Mouse (Mus musculus): ENCODE data around the gene Pex11a. TPM values are rescaled to one million over a fixed set of nuclear protein-coding genes. Genes with fewer than 3 reads are reported as not detected.

The Pex11a gene
- 13.4 TPM for polyA plus RNA-seq (2014; fragmentation: Illumina TruSeq; extraction: RNeasy Lipid Tissue Mini Kit (QIAGEN cat#74804); ENCODE audit: insufficient read depth, low read depth, low replicate concordance)

GRCm38 (mm10) chr7:79742659-79743536 is at the start of gene Pex11a, which contains the start of gene Wdr93:
Gene Pex11a (minus strand): TSS chr7:79743131.
Gene Wdr93 (plus strand): TSS chr7:79743163.

GRCm38 (mm10) chr7:79732622-79733021 is 10.3 kb downstream of the Pex11a start, which contains the start of gene Plin1:
Gene Plin1 (minus strand): TSS chr7:79732903.

GRCm38 (mm10) chr7:79715187-79715981 is 27.5 kb downstream of the Pex11a start, which contains the start of gene Kif7:
Gene Kif7 (minus strand): TSS chr7:79715720.

Other genes starting within 250 kb of the Pex11a start
- not detected for gene Rhcg, start 125.5 kb downstream of the Pex11a start, polyA plus RNA-seq (2014; fragmentation: Illumina TruSeq; extraction: RNeasy Lipid Tissue Mini Kit (QIAGEN cat#74804); ENCODE audit: insufficient read depth, low read depth, low replicate concordance)
- 0.10 TPM for gene Ticrr, start 82.9 kb downstream of the Pex11a start, polyA plus RNA-seq (2014; fragmentation: Illumina TruSeq; extraction: RNeasy Lipid Tissue Mini Kit (QIAGEN cat#74804); ENCODE audit: insufficient read depth, low read depth, low replicate concordance)
- 1.1 TPM for gene Kif7, start 27.4 kb downstream of the Pex11a start, polyA plus RNA-seq (2014; fragmentation: Illumina TruSeq; extraction: RNeasy Lipid Tissue Mini Kit (QIAGEN cat#74804); ENCODE audit: insufficient read depth, low read depth, low replicate concordance)
- gene Plin1, start 10.2 kb downstream of the Pex11a start, polyA plus RNA-seq (2014; fragmentation: Illumina TruSeq; extraction: RNeasy Lipid Tissue Mini Kit (QIAGEN cat#74804); ENCODE audit: insufficient read depth, low read depth, low replicate concordance), result 18.6 TPM
- 2.8 TPM for gene Wdr93, start within 50 bp of the Pex11a start, polyA plus RNA-seq (2014; fragmentation: Illumina TruSeq; extraction: RNeasy Lipid Tissue Mini Kit (QIAGEN cat#74804); ENCODE audit: insufficient read depth, low read depth, low replicate concordance)
- 1.4 TPM for gene Mesp1, start 50.7 kb upstream of the Pex11a start, polyA plus RNA-seq (2014; fragmentation: Illumina TruSeq; extraction: RNeasy Lipid Tissue Mini Kit (QIAGEN cat#74804); ENCODE audit: insufficient read depth, low read depth, low replicate concordance)
- 2.4 TPM for gene Mesp2, start 67.6 kb upstream of the Pex11a start, polyA plus RNA-seq (2014; fragmentation: Illumina TruSeq; extraction: RNeasy Lipid Tissue Mini Kit (QIAGEN cat#74804); ENCODE audit: insufficient read depth, low read depth, low replicate concordance)
- 74.8 TPM for gene Anpep, start 117.9 kb upstream of the Pex11a start, polyA plus RNA-seq (2014; fragmentation: Illumina TruSeq; extraction: RNeasy Lipid Tissue Mini Kit (QIAGEN cat#74804); ENCODE audit: insufficient read depth, low read depth, low replicate concordance)
- 8.3 TPM for gene Ap3s2, start 177.5 kb upstream of the Pex11a start, polyA plus RNA-seq (2014; fragmentation: Illumina TruSeq; extraction: RNeasy Lipid Tissue Mini Kit (QIAGEN cat#74804); ENCODE audit: insufficient read depth, low read depth, low replicate concordance)
- 16.0 TPM for gene Arpin, start 192.2 kb upstream of the Pex11a start, polyA plus RNA-seq (2014; fragmentation: Illumina TruSeq; extraction: RNeasy Lipid Tissue Mini Kit (QIAGEN cat#74804); ENCODE audit: insufficient read depth, low read depth, low replicate concordance)

All from lung, adult 10 weeks (tissue).